Mouse (Mus musculus) MEL (cell line): ENCODE results near the gene Wasf2. TPM values are rescaled to one million over a fixed set of nuclear protein-coding genes. Genes with fewer than 3 reads are reported as not detected.

Experiments
- DNase-seq: peaks from one replicate; pipeline ENCODE4 v3.0.0; 2011; ENCODE audit warnings: low read depth, low spot score
- H3K27ac ChIP-seq: 2 replicates; pipeline ENCODE4 v1.5.1; 2012; ENCODE audit warnings: low read depth, mild to moderate bottlenecking, control low read depth, low read length, moderate library complexity; ENCODE audit not compliant: control insufficient read depth
- H3K27me3 ChIP-seq, 2 experiments: fragments of 150-350 bp in 1 of 2; sonication (generic) in 1 of 2; 2 replicates each; pipeline ENCODE4 v1.6.1; 2012; ENCODE audit warnings: low read length in 2 of 2, mild to moderate bottlenecking in 2 of 2, improper control_type of control experiment in 1 of 2, moderate library complexity in 1 of 2; ENCODE audit not compliant: insufficient read depth in 2 of 2, control insufficient read depth in 1 of 2
- H3K36me3 ChIP-seq, 2 experiments: 2 replicates each; pipeline ENCODE4 v1.6.1; 2012 to 2014; ENCODE audit warnings: low read length in 2 of 2, improper control_type of control experiment in 1 of 2, inconsistent platforms in 1 of 2, mild to moderate bottlenecking in 1 of 2; ENCODE audit not compliant: insufficient read depth in 2 of 2, control insufficient read depth in 1 of 2
- H3K4me1 ChIP-seq, 2 experiments: fragments of 150-350 bp in 1 of 2; sonication (generic) in 1 of 2; 2 replicates each; pipeline ENCODE4 v1.6.1; 2012; ENCODE audit warnings: low read length in 2 of 2, improper control_type of control experiment in 1 of 2, mild to moderate bottlenecking in 1 of 2; ENCODE audit not compliant: insufficient read depth in 2 of 2, control insufficient read depth in 1 of 2
- H3K4me3 ChIP-seq, 2 experiments: fragments of 150-350 bp in 1 of 2; sonication (generic) in 1 of 2; 2 replicates each; pipeline ENCODE4 v1.5.1; 2012; ENCODE audit warnings: low read depth in 2 of 2, low read length in 2 of 2, mild to moderate bottlenecking in 2 of 2, moderate library complexity in 2 of 2, control low read depth in 1 of 2, improper control_type of control experiment in 1 of 2; ENCODE audit not compliant: control insufficient read depth in 1 of 2, insufficient read depth in 1 of 2
- H3K79me2 ChIP-seq: 2 replicates; pipeline ENCODE4 v1.6.1; 2012; ENCODE audit warnings: mild to moderate bottlenecking, low read length, moderate library complexity; ENCODE audit not compliant: control insufficient read depth, poor library complexity, insufficient read depth
- H3K9ac ChIP-seq: 2 replicates; pipeline ENCODE4 v1.6.1; 2012; ENCODE audit warnings: low read depth, mild to moderate bottlenecking, control low read depth, low read length, moderate library complexity; ENCODE audit not compliant: control insufficient read depth, poor library complexity, severe bottlenecking
- H3K9me3 ChIP-seq: fragments of 150-350 bp; sonication (generic); replicated peaks from 2 replicates; pipeline ENCODE4 v1.6.1; 2012; ENCODE audit warnings: mild to moderate bottlenecking, low read length, improper control_type of control experiment, moderate library complexity; ENCODE audit not compliant: insufficient read depth
- BHLHE40 ChIP-seq: IDR thresholded peaks from 2 replicates; pipeline ENCODE4 v1.6.1; 2012; ENCODE audit warnings: low read depth, mild to moderate bottlenecking, inconsistent platforms, low read length, improper control_type of control experiment, borderline replicate concordance
- CHD1 ChIP-seq: IDR thresholded peaks from 2 replicates; pipeline ENCODE4 v1.6.1; 2012; ENCODE audit warnings: low read depth, mild to moderate bottlenecking, inconsistent platforms, low read length, improper control_type of control experiment
- CHD2 ChIP-seq: IDR thresholded peaks from 2 replicates; pipeline ENCODE4 v1.6.1; 2011; ENCODE audit warnings: low read length, improper control_type of control experiment
- CTCF ChIP-seq, 3 experiments: IDR thresholded peaks in 2 of 3; conservative IDR thresholded peaks in 1 of 3; 2 replicates each; pipeline ENCODE4 v1.5.1; 2011 to 2012; ENCODE audit warnings: low read length in 3 of 3, low read depth in 2 of 3, mild to moderate bottlenecking in 2 of 3, improper control_type of control experiment in 1 of 3, inconsistent platforms in 1 of 3, mixed read lengths in 1 of 3, moderate library complexity in 1 of 3; ENCODE audit not compliant: control insufficient read depth in 1 of 3, insufficient read depth in 1 of 3, poor library complexity in 1 of 3, severe bottlenecking in 1 of 3
- E2F4 ChIP-seq: IDR thresholded peaks from 2 replicates; pipeline ENCODE4 v1.6.1; 2011; ENCODE audit warnings: low read depth, low read length, improper control_type of control experiment, borderline replicate concordance
- EP300 ChIP-seq, 2 experiments: IDR thresholded peaks; 2 replicates each; pipeline ENCODE4 v1.6.1; 2011; ENCODE audit warnings: improper control_type of control experiment in 2 of 2, low read length in 2 of 2, low read depth in 1 of 2, mild to moderate bottlenecking in 1 of 2
- ETS1 ChIP-seq: IDR thresholded peaks from 2 replicates; pipeline ENCODE4 v1.6.1; 2012; ENCODE audit warnings: low read depth, mild to moderate bottlenecking, inconsistent platforms, low read length, improper control_type of control experiment, moderate library complexity
- HCFC1 ChIP-seq: IDR thresholded peaks from 2 replicates; pipeline ENCODE4 v1.6.1; 2012; ENCODE audit warnings: low read depth, mild to moderate bottlenecking, inconsistent platforms, low read length, improper control_type of control experiment, moderate library complexity
- KAT2A ChIP-seq: conservative IDR thresholded peaks from 2 replicates; pipeline ENCODE4 v1.6.1; 2012; ENCODE audit warnings: low read depth, low read length, improper control_type of control experiment, inconsistent platforms
- MAFK ChIP-seq: IDR thresholded peaks from 2 replicates; pipeline ENCODE4 v1.6.1; 2011; ENCODE audit warnings: low read depth, mild to moderate bottlenecking, low read length, improper control_type of control experiment, borderline replicate concordance
- MAX ChIP-seq: IDR thresholded peaks from 2 replicates; pipeline ENCODE4 v1.6.1; 2011; ENCODE audit warnings: low read length, improper control_type of control experiment
- MAZ ChIP-seq: IDR thresholded peaks from 2 replicates; pipeline ENCODE4 v1.6.1; 2012; ENCODE audit warnings: low read depth, mild to moderate bottlenecking, inconsistent platforms, low read length, improper control_type of control experiment
- MXI1 ChIP-seq: IDR thresholded peaks from 2 replicates; pipeline ENCODE4 v1.6.1; 2011; ENCODE audit warnings: mild to moderate bottlenecking, low read depth, low read length, improper control_type of control experiment
- MYB ChIP-seq: IDR thresholded peaks from 2 replicates; pipeline ENCODE4 v1.6.1; 2011; ENCODE audit warnings: mild to moderate bottlenecking, low read depth, low read length, improper control_type of control experiment
- MYC ChIP-seq: IDR thresholded peaks from 2 replicates; pipeline ENCODE4 v1.6.1; 2011; ENCODE audit warnings: low read depth, mild to moderate bottlenecking, low read length, improper control_type of control experiment, moderate library complexity
- NELFE ChIP-seq: IDR thresholded peaks from 2 replicates; pipeline ENCODE4 v1.6.1; 2011; ENCODE audit warnings: low read depth, low read length, improper control_type of control experiment
- NRF1 ChIP-seq: IDR thresholded peaks from 2 replicates; pipeline ENCODE4 v1.6.1; 2014; ENCODE audit warnings: low read depth, mild to moderate bottlenecking, inconsistent platforms, low read length, improper control_type of control experiment, moderate library complexity; ENCODE audit not compliant: poor library complexity, insufficient read depth, severe bottlenecking
- POLR2A ChIP-seq, 2 experiments: IDR thresholded peaks; 2 replicates each; pipeline ENCODE4 v1.6.1; 2011 to 2012; ENCODE audit warnings: low read length in 2 of 2, mild to moderate bottlenecking in 2 of 2, control low read depth in 1 of 2, improper control_type of control experiment in 1 of 2, low read depth in 1 of 2, moderate library complexity in 1 of 2; ENCODE audit not compliant: control insufficient read depth in 1 of 2, insufficient read depth in 1 of 2, poor library complexity in 1 of 2
- POLR2AphosphoS2 ChIP-seq: IDR thresholded peaks from 2 replicates; pipeline ENCODE4 v1.6.1; 2011; ENCODE audit warnings: low read length, improper control_type of control experiment
- POLR2AphosphoS5 ChIP-seq: IDR thresholded peaks from 2 replicates; pipeline ENCODE4 v1.6.1; 2012; ENCODE audit warnings: low read depth, borderline replicate concordance, mild to moderate bottlenecking, inconsistent platforms, low read length, moderate library complexity, mixed read lengths
- RAD21 ChIP-seq: IDR thresholded peaks from 2 replicates; pipeline ENCODE4 v1.6.1; 2011; ENCODE audit warnings: mild to moderate bottlenecking, low read depth, low read length, improper control_type of control experiment
- SIN3A ChIP-seq: IDR thresholded peaks from 2 replicates; pipeline ENCODE4 v1.6.1; 2012; ENCODE audit warnings: low read length, improper control_type of control experiment, inconsistent platforms
- SMC3 ChIP-seq: IDR thresholded peaks from 2 replicates; pipeline ENCODE4 v1.6.1; 2011; ENCODE audit warnings: low read depth, low read length, improper control_type of control experiment
- TAL1 ChIP-seq: IDR thresholded peaks from 2 replicates; pipeline ENCODE4 v1.6.1; 2012; ENCODE audit warnings: mild to moderate bottlenecking, inconsistent platforms, low read length, moderate library complexity, mixed read lengths
- TBP ChIP-seq: IDR thresholded peaks from 2 replicates; pipeline ENCODE4 v1.8.0; 2011; ENCODE audit warnings: low read depth, low read length, improper control_type of control experiment
- USF1 ChIP-seq: IDR thresholded peaks from 2 replicates; pipeline ENCODE4 v1.6.1; 2014; ENCODE audit warnings: low read depth, mild to moderate bottlenecking, inconsistent platforms, low read length, improper control_type of control experiment, moderate library complexity
- ZC3H11A ChIP-seq: IDR thresholded peaks from 2 replicates; pipeline ENCODE4 v1.6.1; 2012; ENCODE audit warnings: low read depth, mild to moderate bottlenecking, inconsistent platforms, low read length, improper control_type of control experiment
- ZKSCAN1 ChIP-seq: IDR thresholded peaks from 2 replicates; pipeline ENCODE4 v1.6.1; 2012; ENCODE audit warnings: low read depth, mild to moderate bottlenecking, inconsistent platforms, low read length, improper control_type of control experiment, moderate library complexity
- ZNF384 ChIP-seq: IDR thresholded peaks from 2 replicates; pipeline ENCODE4 v1.6.1; 2012; ENCODE audit warnings: low read depth, mild to moderate bottlenecking, inconsistent platforms, low read length, improper control_type of control experiment
- polyA plus RNA-seq, 2 experiments: library from polyadenylated mRNA; stranded (reverse) in 1 of 2; unstranded in 1 of 2; fragments of >175 nt in 1 of 2; fragments of >200 nt in 1 of 2; gene quantifications; 2 replicates each; pipeline versions ENCODE4 v1.2.1 to v1.2.4; 2012; ENCODE audit warnings: low replicate concordance in 2 of 2, low read depth in 1 of 2; ENCODE audit not compliant: insufficient read length in 2 of 2, insufficient read depth in 1 of 2, missing spikeins in 1 of 2
- total RNA-seq: library from RNA; depleted of rRNA; stranded (reverse); fragments of 300-350 nt; gene quantifications from 2 replicates; pipeline ENCODE4 v1.2.3, GENCODE M21; 2012

Gene Wasf2
- total and polyA plus RNA-seq, 3 experiments = 16.4 to 53.7 TPM; not detected in 1

DNA sequence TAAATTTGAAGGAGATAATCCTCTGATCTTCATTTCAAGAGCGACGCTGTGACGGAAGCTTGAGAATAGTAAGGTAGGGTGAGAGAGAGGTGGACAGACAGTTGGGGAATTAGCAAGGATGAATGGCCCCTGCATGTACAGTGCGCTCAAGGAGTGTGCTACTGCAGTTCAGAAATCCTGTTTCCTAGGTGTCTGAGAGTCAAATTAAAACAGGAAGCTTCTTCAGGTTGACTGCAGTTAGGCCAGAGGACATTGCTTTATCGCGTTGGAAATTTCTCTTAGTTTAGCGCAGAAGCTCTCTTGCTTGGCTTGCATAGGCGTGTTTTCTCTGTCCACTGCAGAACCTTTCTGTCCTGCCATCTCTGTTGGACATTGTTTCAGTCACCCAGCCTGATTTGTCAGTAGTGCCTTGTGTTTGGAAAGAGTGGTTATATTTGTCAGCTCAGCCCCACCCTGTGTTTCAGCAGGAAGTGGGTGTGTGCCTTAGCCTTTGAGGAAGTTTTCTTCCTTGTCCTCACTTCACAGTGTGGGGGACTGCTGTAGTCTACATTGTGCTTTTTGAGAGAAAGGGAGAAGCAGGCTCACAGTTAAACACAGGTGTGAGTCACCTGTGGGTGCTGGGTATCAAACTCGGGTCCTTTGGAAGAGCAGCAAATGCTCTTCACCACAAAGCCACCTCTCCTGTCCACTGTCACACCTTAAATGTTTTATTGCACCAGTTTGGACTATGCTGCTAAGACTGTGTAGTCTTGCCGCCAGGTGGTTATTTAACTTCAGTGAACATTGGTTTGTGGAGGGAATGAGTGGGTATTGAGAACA lies 39.1 kb downstream of the Wasf2 start (continued):
- no peak for TF ChIP-seq RAD21
- peak; percentile 70 for TF ChIP-seq SIN3A
- TF ChIP-seq NRF1 = no peak
- peak; percentile 66; the same call in 1 of the 2 replicates for TF ChIP-seq MAX
- TF ChIP-seq SMC3 = no peak
- TF ChIP-seq MAFK = no peak
- TF ChIP-seq MYB = no peak
- no peak for TF ChIP-seq ZNF384
- TF ChIP-seq TBP = peak; percentile 57
- no peak for TF ChIP-seq TAL1
- no peak for TF ChIP-seq E2F4

DNA sequence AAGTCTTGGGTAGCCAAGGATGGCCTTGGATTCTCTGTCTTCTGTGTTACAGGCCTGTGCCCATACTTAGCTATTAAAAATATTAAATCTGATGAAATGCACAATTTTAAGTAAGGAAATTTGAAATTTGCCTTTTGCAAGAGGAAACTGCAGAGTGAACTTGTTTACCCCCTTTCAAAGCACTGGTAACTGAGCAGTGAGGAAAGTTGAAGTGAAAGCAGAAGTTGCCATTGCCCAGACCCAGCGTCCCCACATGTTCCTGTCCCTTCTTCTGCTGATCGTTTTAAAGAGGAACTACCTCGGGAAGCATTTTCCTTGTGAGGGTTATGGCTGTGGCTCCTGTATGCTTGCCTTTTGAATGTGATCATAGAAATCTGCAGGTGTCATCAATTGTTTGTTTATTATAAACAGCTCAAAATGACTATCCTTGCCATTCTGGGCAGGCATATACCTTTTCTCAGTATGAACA lies 39.8 kb downstream of the Wasf2 start:
- Histone ChIP-seq H3K27ac (peak overlapping the region; percentile 82), H3K4me1 (peaks cover 6 to 13% of the 10 kb centered on the region in 2 experiments), H3K79me2 (peaks cover 32% of the 10 kb centered on the region), H3K27me3 (no peaks in the 10 kb centered on the region), H3K9ac (peak overlapping the region; percentile 27), H3K9me3 (no peaks in the 10 kb centered on the region), H3K36me3 (peaks cover 0 to 16% of the 10 kb centered on the region in 2 experiments; a peak in 2 of 4 replicates), H3K4me3 (peak overlapping the region; percentile 17 to 19; a peak in 3 of 4 replicates)
- TF ChIP-seq USF1 (0 out of 2 replicates have a peak, but pooled peaks have one; percentile 32), POLR2A (IDR thresholded peaks at IDR 0.05; ENCODE audit: control insufficient read depth in 1 of 2, insufficient read depth in 1 of 2, low read depth in 1 of 2, low read length in 2 of 2, poor library complexity in 1 of 2) (no peak), MYC (peak; percentile 93), CTCF (IDR thresholded peaks at IDR 0.05 in 2 of 3, conservative IDR thresholded peaks at IDR 0.05 in 1 of 3; ENCODE audit: control insufficient read depth in 1 of 3, insufficient read depth in 1 of 3, low read depth in 2 of 3, low read length in 3 of 3, poor library complexity in 1 of 3, severe bottlenecking in 1 of 3) (no peak), CHD2 (no peak), MXI1 (peak; percentile 92), HCFC1 (peak; percentile 54; the same call in 1 of the 2 replicates), TAL1 (no peak), ZC3H11A (no peak), E2F4 (no peak), SIN3A (peak; percentile 87), ZNF384 (no peak), POLR2AphosphoS5 (no peak), BHLHE40 (no peak), POLR2AphosphoS2 (no peak), MAZ (no peak), EP300 (IDR thresholded peaks at IDR 0.05; ENCODE audit: low read depth in 1 of 2, low read length in 2 of 2) (peak in 1 of 2 experiments; percentile 59; a peak in 1 of 4 replicates), ZKSCAN1 (no peak), KAT2A (no peak), TBP (0 out of 2 replicates have a peak, but pooled peaks have one; percentile 49), CHD1 (0 out of 2 replicates have a peak, but pooled peaks have one; percentile 83), ETS1 (peak; percentile 67), MAX (peak; percentile 71; the same call in 1 of the 2 replicates), NELFE (no peak)
- DNase-seq = peak; percentile 91
